Mouse (Mus musculus) cerebellum, adult 18-20 months (tissue): ENCODE measurements around the gene Dhcr7.

Experiments
- DNase-seq, 2 experiments: peaks; one replicate each; pipeline ENCODE4 v3.0.0; 2021

Dhcr7 gene

GRCm38 (mm10) chr7:143822375-143823265, at the start of gene Dhcr7, which contains the start of gene Nadsyn1:
Gene Dhcr7 (plus strand): TSS chr7:143823145.
Gene Nadsyn1 (minus strand): TSS chr7:143822849.
- DNase-seq = peak; percentile 99

GRCm38 (mm10) chr7:143776137-143776536, 46.8 kb upstream of the Dhcr7 start:
- DNase-seq = no peak

- DNase-seq = no peak
Observed at GRCm38 (mm10) chr7:143777375-143777774, 45.6 kb upstream of the Dhcr7 start.

DNA sequence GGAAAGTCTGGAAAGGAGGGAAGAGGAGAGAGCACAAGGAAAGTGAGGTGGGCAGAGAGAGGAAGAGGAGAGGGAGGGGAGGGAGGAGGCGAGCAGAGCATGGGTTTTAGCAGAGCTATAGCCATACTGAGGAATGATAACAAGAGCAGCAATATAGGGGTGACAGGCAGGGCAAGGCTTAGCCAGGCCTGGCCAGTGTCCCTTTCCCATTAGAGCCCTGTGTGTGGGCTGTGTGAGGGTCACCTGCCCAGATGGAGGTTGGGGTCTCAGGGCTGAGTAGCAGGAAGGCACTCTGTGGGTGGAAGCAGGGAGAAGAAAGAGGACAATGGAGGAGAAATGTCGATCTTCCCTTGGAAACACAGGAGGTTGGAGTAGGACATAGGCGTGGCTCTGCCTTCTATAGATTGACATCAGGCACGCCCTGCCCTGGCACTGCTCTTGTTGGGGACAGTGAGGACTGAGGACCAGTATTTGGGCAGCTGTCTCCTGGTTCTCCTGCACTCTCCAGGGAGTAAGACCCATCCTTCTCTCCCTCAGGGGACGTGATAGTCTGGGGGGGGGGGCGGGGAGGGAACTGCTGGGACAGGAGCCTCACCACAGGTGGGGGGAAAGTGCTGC, 39.5 kb upstream of the Dhcr7 start:
- no peak for DNase-seq

DNA sequence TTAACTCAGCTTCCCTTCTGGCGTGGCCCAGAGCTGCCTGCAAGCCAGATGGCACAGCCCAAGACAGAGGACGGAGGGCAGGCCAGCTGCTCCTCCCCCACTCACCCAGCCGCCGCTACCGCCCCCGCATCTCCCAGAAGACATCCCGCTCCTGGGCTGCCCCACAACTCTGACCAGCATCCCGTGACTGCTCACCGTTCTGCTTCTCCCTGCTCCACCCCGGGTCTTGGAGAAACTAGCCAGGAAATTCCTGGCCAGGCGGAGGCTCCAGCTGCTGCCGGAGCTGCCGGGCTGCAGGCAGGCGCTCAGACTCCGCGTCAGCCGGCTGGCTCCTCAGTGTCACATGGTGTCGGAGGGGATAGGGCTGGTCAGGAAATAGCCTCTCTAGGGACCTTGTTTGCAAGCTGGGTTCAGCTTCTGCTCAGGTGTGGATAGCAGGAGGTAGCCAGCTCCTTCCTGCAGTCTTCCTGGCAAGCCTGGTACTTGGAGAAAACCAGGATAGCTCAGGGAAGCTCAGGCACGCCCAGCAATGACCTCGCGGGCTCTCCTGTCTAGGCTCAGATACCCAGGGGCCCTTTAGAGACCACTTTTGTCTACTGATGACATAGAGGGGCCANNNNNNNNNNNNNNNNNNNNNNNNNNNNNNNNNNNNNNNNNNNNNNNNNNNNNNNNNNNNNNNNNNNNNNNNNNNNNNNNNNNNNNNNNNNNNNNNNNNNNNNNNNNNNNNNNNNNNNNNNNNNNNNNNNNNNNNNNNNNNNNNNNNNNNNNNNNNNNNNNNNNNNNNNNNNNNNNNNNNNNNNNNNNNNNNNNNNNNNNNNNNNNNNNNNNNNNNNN, 38.7 kb upstream of the Dhcr7 start, which contains the start of gene Mrgpre:
TSS of gene Mrgpre (minus strand) at position 505 of the 834 bp plus-strand sequence.
- DNase-seq = peak; percentile 49 to 50

GRCm38 (mm10) chr7:143792336-143792985, 30.5 kb upstream of the Dhcr7 start:
- no peak for DNase-seq

GRCm38 (mm10) chr7:143793121-143793520, 29.8 kb upstream of the Dhcr7 start:
- peak; percentile 30 to 33 for DNase-seq

- no peak for DNase-seq
Observed at GRCm38 (mm10) chr7:143798783-143799182, 24.2 kb upstream of the Dhcr7 start.

DNA sequence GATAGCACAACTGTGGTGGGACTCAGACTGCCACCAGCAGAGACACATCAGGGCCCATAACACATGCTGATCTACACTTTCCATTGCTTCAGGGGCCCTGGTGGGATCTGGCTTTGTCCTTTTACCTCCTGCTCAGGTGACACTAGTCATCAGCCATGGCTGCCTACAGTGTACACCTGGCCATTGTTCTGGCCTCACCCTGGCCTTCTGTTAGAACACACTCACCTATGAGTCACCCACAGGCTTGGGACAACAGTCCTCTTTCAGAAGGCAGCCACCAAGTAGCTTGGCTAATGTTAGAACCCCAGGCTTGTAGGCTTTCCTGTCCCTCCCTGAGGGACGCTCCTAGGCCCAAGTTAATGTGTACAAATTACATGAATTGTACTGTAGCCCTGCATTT, 22.2 kb upstream of the Dhcr7 start:
- no peak for DNase-seq

DNA sequence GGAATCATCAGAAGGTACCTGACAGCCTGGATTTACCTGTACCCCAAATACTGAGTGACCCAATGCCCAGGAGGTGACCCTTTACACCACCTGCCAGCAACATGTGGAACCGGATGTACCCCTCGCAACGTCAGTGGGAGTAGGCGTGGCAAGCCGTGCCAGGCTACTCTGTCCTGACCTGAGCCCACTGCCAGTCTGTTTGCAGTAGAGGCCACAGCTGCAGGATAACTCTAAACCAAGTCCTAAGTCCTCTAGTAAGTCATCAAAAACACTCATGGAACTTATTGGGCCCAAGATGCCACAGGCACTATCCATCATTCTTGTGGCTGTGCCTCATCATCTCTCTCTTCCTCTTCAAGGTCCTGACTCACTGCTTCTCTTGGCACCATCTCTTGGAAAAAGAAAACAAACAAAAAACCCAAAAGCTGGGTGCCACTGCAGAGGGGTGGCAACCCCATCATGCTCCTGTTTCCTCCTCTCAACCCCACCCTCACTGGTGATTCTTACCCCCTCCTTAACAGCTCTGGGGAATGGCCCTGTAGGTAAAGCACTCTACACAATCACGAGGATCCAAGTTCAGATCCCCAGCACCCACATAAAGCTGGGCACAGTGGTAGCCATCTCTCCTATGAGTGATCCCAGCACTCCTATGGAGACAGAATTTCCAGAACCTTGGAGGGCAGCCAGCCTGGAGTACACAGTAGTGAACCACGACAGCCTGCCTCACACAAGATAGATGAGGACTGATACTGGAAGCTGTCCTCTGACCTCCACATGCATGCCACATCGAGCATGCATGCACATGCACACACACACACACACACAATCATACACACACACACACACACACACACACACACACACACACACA, 21.5 kb upstream of the Dhcr7 start:
- no peak for DNase-seq

DNA sequence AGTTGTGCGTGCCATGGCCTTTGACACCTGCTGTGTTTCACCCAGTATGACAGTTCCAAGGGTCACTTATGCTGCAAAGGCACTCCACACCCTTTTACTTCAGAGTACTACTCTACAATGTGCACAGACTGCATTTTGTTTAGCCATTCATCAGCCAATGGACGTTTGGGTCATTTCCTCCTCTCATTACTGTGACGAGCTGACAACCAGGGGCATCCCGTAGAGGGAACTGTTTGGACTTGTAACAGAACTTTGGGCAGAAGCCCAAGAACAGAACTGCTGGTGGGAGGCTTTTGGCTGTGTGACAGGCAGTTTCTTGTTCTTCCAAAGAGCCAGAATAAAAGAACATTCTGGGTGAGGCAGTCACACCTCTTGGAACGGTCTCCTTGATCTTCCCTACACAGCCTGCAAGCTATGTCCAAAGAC, 17.7 kb upstream of the Dhcr7 start:
- DNase-seq = no peak

- no peak for DNase-seq
Observed at GRCm38 (mm10) chr7:143808909-143809308, 14.0 kb upstream of the Dhcr7 start.

DNA sequence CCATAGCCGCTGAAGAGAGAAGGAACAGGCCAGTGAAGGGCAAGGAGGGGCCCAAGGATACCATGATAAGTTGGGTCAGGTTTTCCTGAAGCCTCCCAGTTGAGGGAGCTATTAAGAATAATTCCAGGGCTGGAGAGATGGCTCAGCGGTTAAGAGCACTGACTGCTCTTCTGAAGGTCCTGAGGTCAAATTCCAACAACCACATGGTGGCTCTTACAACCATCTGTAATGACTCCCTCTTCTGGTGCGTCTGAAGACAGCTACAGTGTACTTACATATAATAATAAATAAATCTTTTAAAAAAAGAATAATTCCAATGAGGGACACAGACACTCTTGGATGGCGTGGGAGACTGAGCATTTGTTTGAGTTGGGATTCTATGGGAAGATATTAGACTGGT, 3.7 kb upstream of the Dhcr7 start:
- DNase-seq = no peak

DNA sequence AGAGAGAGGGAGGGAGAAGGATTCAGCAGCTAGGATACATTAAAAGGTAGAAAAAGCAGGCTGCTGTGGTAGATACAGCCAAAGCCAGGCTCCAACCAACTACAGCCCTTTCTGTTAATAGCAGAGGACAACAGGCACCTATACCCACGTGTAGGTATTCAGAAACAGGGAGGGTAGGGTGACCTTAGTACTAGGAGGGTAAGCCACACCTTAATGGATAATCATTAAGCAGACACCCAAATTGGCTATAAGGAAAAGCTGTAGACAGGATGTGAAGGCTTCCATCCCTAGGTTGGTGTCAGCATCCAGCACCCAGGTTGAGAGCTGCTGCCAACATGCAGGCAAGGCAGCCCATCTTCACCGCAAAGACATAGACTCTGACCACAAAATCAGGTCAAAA, 1.7 kb upstream of the Dhcr7 start:
- no peak for DNase-seq

DNA sequence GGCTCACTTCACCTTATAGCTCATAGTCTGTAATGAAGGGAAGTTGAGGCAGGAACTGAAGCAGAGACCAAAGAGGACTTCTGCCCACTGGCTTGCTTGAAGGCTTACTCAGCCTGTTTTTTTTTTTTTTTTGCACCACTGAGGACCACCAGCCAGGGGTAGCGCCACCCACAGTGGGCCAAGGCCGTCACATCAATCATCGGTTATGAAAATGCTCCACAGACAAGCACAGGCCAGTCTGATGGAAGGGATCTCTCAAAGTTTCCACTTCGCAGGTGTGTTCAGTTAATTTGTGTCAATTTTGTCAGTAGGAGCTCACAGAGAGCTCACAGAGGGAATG, 291 bp downstream of the Dhcr7 start:
- DNase-seq = peak in 1 of 2 experiments; percentile 26

DNA sequence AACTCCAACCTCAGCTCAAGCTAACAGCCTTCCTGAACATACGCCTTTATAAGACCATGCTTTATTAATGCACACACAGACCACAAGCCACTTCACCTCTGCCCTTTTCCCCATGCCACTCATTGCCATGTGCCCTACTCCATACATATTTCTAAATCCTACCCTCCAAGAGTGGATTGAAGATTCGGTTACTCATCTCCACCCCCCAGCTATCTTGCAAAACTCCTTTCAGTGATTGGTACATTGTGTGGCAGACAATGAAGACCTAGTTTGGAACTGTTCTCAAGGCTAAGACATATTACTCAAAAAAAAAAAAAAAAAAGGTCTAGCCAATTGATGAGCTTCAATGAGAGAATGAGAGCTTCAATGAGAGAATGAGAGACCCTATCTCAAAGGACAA, 4.0 kb downstream of the Dhcr7 start:
- no peak for DNase-seq

DNA sequence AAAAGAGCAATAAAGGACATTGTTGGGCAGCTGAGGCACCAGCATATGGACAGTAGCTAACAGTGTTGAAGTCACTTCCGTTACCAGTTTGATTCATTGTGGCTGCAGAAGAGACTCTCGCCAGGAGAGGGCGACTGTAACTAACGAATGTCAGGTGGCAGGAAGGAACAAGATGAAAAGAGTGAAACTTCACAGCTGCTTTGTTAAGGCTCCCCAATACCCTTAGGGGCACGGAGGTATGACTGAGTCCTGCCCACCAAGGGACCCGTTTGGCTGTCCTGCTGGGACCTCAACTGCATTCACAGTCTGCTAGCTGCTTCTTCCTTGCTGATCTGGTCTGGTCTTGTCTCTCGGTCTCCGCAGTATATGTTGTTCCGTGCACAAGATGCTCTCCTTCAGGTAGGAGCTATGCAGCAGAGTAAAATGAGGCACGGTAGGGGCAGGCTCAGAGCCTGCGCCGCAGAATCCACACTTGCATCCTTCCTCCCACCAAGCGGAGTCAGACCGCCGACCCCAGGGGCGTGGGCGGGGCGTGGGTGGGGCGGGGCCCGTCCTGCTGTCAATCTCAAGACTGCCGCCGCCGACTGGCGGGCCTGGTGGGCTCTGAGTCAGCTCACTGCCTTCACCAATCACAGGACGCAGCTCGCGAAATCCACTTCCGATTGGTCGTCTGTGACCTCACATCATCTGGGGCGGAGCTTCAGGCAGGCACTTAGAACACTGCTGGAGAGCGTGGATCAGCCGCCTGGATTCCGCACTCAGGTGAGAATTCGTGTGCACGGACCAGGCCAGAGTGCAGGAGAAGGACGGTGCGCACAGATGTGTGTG, 6.8 kb downstream of the Dhcr7 start:
- DNase-seq = peak; percentile 92 to 98

- no peak for DNase-seq
Observed at GRCm38 (mm10) chr7:143830399-143830798, 7.5 kb downstream of the Dhcr7 start.

DNA sequence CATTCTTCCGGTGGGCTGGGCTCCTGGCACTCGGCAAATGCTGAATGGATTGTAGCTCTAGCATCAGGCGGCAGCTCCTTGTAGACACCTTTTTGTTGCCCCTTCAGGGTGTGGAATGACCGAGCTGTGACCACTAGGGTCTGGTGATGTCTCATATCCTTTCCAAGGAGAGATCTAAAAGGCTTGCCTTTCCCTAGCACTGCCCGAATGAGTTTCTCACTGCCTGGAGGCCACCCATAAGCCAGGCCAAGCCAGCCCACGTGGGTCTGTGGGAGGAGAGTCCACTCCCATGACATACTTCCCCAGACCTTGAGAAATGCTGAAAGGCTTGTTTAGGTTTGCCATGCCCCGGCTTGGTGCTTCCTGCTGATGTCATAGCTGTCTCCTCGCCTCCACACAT, 9.3 kb downstream of the Dhcr7 start:
- DNase-seq = no peak

DNA sequence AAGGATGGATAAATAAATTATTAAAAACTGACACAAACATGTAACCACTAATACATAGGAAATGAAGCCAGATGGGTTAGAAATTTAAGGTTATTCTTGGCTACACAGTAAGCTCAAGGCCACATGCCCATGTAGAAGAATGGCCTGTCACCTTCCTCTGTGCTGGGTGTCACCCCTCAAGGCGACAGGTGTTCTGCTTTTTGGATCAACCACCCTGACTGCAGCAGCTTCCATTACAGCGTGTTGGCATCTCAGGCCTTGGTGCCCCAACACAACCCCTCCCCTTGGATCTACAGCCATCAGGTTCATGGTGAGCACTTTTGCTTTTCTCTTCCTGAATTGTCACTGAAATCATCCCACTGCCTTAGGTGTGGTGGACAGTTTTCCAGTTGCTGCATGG, 9.7 kb downstream of the Dhcr7 start:
- no peak for DNase-seq
